Mouse (Mus musculus): ENCODE results near the gene Tipin. TPM values are rescaled to one million over a fixed set of nuclear protein-coding genes. Genes with fewer than 3 reads are reported as not detected.

The Tipin gene
- polyA plus RNA-seq, 1 experiment = 104 TPM

DNA sequence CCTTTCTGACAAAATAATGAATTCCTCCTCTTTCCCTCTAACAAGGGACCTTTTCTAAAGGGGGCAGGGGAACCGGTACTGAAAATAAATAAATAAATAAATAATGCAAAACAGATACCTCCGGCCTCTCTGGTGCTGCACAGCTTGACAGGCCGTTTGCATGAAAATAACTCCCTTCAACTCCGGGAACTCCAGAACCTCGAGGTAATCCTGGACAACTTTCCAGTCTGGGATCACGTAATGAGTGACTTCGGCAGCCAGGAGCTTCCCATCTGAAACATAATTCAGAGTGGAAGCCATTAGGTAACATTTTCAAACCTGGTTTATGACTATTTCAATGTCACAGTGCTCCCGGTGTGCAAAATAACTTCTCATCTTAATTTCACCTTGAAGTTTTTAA, 58.0 kb downstream of the Tipin start:
- Histone ChIP-seq H3K4me1 (ENCODE audit: control insufficient read depth, insufficient read depth, low read length) (peaks cover 2% of the 10 kb centered on the region; the same call in 1 of the 2 replicates), H3K27ac (ENCODE audit: insufficient read depth, low read length) (no peak overlapping the region), H3K4me3 (ENCODE audit: insufficient read depth, low read length) (0 out of 2 replicates have a peak overlapping the region, but pooled peaks have one; percentile 56)
- no peak for TF ChIP-seq POLR2A (IDR thresholded peaks at IDR 0.05; ENCODE audit: low read depth, low read length)
- no peak for TF ChIP-seq CTCF (IDR thresholded peaks at IDR 0.05; ENCODE audit: borderline replicate concordance, insufficient read depth, low read length)

- peak overlapping the region; percentile 93 for H3K27ac ChIP-seq (ENCODE audit: insufficient read depth, low read length)
- H3K4me1 ChIP-seq (ENCODE audit: control insufficient read depth, insufficient read depth, low read length) = peaks cover 2% of the 10 kb centered on the region; the same call in 1 of the 2 replicates
- peak; percentile 81 for TF ChIP-seq POLR2A (IDR thresholded peaks at IDR 0.05; ENCODE audit: low read depth, low read length)
- TF ChIP-seq CTCF (IDR thresholded peaks at IDR 0.05; ENCODE audit: borderline replicate concordance, insufficient read depth, low read length) = no peak
- peak overlapping the region; percentile 56 for H3K4me3 ChIP-seq (ENCODE audit: insufficient read depth, low read length)
Measured at GRCm38 (mm10) chr9:64340351-64341253, 59.2 kb downstream of the Tipin start.

GRCm38 (mm10) chr9:64341254-64341566, 59.8 kb downstream of the Tipin start, which contains the start of gene Dis3l:
Gene Dis3l (minus strand): TSS chr9:64341288.
- H3K4me3 ChIP-seq (ENCODE audit: insufficient read depth, low read length) = peak within 1 kb of the TSS; percentile 56
- H3K4me1 ChIP-seq (ENCODE audit: control insufficient read depth, insufficient read depth, low read length) = peaks cover 2% of the 10 kb centered on the region; the same call in 1 of the 2 replicates
- peak within 1 kb of the TSS; percentile 93 for H3K27ac ChIP-seq (ENCODE audit: insufficient read depth, low read length)
- TF ChIP-seq POLR2A (IDR thresholded peaks at IDR 0.05; ENCODE audit: low read depth, low read length) (no peak), CTCF (IDR thresholded peaks at IDR 0.05; ENCODE audit: borderline replicate concordance, insufficient read depth, low read length) (no peak)

GRCm38 (mm10) chr9:64341671-64342070, 60.3 kb downstream of the Tipin start:
- Histone ChIP-seq H3K27ac (ENCODE audit: insufficient read depth, low read length) (no peak overlapping the region), H3K4me3 (ENCODE audit: insufficient read depth, low read length) (no peak overlapping the region; the same call in 1 of the 2 replicates), H3K4me1 (ENCODE audit: control insufficient read depth, insufficient read depth, low read length) (peaks cover 2% of the 10 kb centered on the region; the same call in 1 of the 2 replicates)
- TF ChIP-seq POLR2A (IDR thresholded peaks at IDR 0.05; ENCODE audit: low read depth, low read length) (no peak), CTCF (IDR thresholded peaks at IDR 0.05; ENCODE audit: borderline replicate concordance, insufficient read depth, low read length) (no peak)

DNA sequence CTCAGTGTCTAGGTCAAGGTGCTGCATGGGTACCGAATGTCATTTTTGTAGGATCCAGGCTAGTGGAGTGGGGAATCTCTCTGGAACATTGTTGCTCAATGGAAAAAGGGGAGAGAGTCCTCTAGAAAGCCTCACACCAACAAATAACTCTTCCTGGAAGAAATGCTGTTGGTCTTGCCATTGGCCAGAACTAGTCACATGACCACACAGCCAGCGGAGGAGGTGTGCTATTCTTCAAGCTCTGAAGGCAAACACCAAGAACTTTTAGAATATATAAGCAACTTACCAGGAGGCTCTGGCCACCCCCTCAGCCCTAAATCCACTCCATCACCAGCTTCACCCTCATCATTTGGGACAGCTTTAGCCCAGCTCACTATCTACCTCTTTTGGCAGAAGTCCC, 62.3 kb downstream of the Tipin start:
- H3K27ac ChIP-seq (ENCODE audit: insufficient read depth, low read length) = no peak overlapping the region
- no peak for TF ChIP-seq CTCF (IDR thresholded peaks at IDR 0.05; ENCODE audit: borderline replicate concordance, insufficient read depth, low read length)
- no peak for TF ChIP-seq POLR2A (IDR thresholded peaks at IDR 0.05; ENCODE audit: low read depth, low read length)
- peaks cover 2% of the 10 kb centered on the region; the same call in 1 of the 2 replicates for H3K4me1 ChIP-seq (ENCODE audit: control insufficient read depth, insufficient read depth, low read length)
- no peak overlapping the region for H3K4me3 ChIP-seq (ENCODE audit: insufficient read depth, low read length)

DNA sequence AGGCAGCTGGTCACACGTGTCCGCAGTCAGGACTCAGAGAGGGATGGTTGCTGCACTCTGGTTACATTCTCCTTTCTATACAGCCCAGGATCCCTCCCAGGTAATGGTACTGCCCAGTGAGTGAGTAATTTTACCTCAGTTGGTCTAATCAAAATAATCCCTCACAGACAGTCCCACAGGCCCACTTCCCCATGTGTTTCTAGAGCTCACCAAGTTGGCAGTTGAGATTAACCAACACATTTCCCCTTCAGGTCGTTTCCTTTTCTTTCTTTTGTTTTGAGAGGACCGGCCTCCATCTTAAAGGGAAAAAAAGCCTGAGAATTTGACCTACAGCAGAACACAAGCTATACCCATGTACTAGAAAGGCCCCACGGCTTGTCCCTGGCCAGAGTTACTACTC, 64.5 kb downstream of the Tipin start:
- no peak for TF ChIP-seq POLR2A (IDR thresholded peaks at IDR 0.05; ENCODE audit: low read depth, low read length)
- TF ChIP-seq CTCF (IDR thresholded peaks at IDR 0.05; ENCODE audit: borderline replicate concordance, insufficient read depth, low read length) = no peak
- Histone ChIP-seq H3K4me3 (ENCODE audit: insufficient read depth, low read length) (no peak overlapping the region), H3K27ac (ENCODE audit: insufficient read depth, low read length) (no peak overlapping the region), H3K4me1 (ENCODE audit: control insufficient read depth, insufficient read depth, low read length) (no peaks in the 10 kb centered on the region)

- Histone ChIP-seq H3K4me1 (ENCODE audit: control insufficient read depth, insufficient read depth, low read length) (no peaks in the 10 kb centered on the region), H3K4me3 (ENCODE audit: insufficient read depth, low read length) (no peak overlapping the region), H3K27ac (ENCODE audit: insufficient read depth, low read length) (no peak overlapping the region)
- no peak for TF ChIP-seq POLR2A (IDR thresholded peaks at IDR 0.05; ENCODE audit: low read depth, low read length)
Measured at GRCm38 (mm10) chr9:64347377-64347776, 66.0 kb downstream of the Tipin start.

DNA sequence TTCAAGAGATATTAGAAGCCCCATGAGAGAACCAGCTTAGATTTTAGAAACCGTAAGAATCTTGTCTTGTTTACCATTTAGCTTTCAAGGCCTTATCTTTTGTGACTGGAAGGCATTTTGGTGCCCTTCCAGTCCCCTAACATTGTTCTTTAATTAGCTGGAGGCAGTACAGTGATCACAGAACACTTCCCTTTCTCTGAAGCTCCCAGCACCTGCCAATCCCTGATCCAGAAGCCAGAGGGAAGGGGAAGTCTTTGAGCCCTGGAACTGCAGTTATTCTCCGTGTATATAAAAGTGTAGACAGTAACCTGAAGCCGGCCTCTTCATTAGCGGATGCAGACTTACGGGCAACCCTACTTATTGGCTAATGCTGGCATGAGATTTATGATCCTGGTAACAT, 68.1 kb downstream of the Tipin start:
- H3K4me3 ChIP-seq (ENCODE audit: insufficient read depth, low read length) = no peak overlapping the region
- H3K4me1 ChIP-seq (ENCODE audit: control insufficient read depth, insufficient read depth, low read length) = no peaks in the 10 kb centered on the region
- no peak overlapping the region for H3K27ac ChIP-seq (ENCODE audit: insufficient read depth, low read length)
- TF ChIP-seq CTCF (IDR thresholded peaks at IDR 0.05; ENCODE audit: borderline replicate concordance, insufficient read depth, low read length) (no peak), POLR2A (IDR thresholded peaks at IDR 0.05; ENCODE audit: low read depth, low read length) (no peak)

- TF ChIP-seq POLR2A (IDR thresholded peaks at IDR 0.05; ENCODE audit: low read depth, low read length) (no peak), CTCF (IDR thresholded peaks at IDR 0.05; ENCODE audit: borderline replicate concordance, insufficient read depth, low read length) (no peak)
- Histone ChIP-seq H3K27ac (ENCODE audit: insufficient read depth, low read length) (no peak overlapping the region), H3K4me1 (ENCODE audit: control insufficient read depth, insufficient read depth, low read length) (no peaks in the 10 kb centered on the region), H3K4me3 (ENCODE audit: insufficient read depth, low read length) (no peak overlapping the region)
Measured at GRCm38 (mm10) chr9:64351191-64351590, 69.8 kb downstream of the Tipin start.

Other genes with a start within 250 kb of the Tipin start
- not detected in 2 replicates for gene Lctl, start 164.4 kb upstream of the Tipin start, polyA plus RNA-seq (2011; ENCODE audit: insufficient read length, low read depth, missing spikeins)
- 26.9 and 39.7 TPM in 2 replicates for gene Zwilch, start 108.5 kb upstream of the Tipin start, polyA plus RNA-seq (2011; ENCODE audit: insufficient read length, low read depth, missing spikeins)
- 1,951 and 2,046 TPM in 2 replicates for gene Rpl4, start 108.2 kb upstream of the Tipin start, polyA plus RNA-seq (2011; ENCODE audit: insufficient read length, low read depth, missing spikeins)
- gene Snapc5, start 102.3 kb upstream of the Tipin start, polyA plus RNA-seq (2011; ENCODE audit: insufficient read length, low read depth, missing spikeins) = 17.8 and 22.1 TPM in 2 replicates
- gene Uchl4, start 46.4 kb upstream of the Tipin start, polyA plus RNA-seq (2011; ENCODE audit: insufficient read length, low read depth, missing spikeins) = 2.5 and 3.1 TPM in 2 replicates
- 58.4 and 66.6 TPM in 2 replicates for gene Map2k1, start 27.9 kb upstream of the Tipin start, polyA plus RNA-seq (2011; ENCODE audit: insufficient read length, low read depth, missing spikeins)
- 16.3 and 17.4 TPM in 2 replicates for gene Dis3l, start 59.7 kb downstream of the Tipin start, polyA plus RNA-seq (2011; ENCODE audit: insufficient read length, low read depth, missing spikeins)
- gene Megf11, start 104.0 kb downstream of the Tipin start, polyA plus RNA-seq (2011; ENCODE audit: insufficient read length, low read depth, missing spikeins) = 0.09 and 0.43 TPM in 2 replicates